Mouse (Mus musculus) small intestine, adult 2 months (tissue): ENCODE results near the gene Masp1. TPM values are rescaled to one million over a fixed set of nuclear protein-coding genes. Genes with fewer than 3 reads are reported as not detected.

Source experiments
- H3K27ac ChIP-seq: fragments of 200-500 bp; 2 replicates; pipeline ENCODE4 v1.5.1; 2012; ENCODE audit warnings: low read depth, low read length, control low read depth, inconsistent platforms; ENCODE audit not compliant: insufficient read depth
- H3K27me3 ChIP-seq: fragments of 200-500 bp; 2 replicates; pipeline ENCODE4 v1.6.1; 2012; ENCODE audit warnings: mild to moderate bottlenecking, moderate library complexity, low read length, inconsistent platforms; ENCODE audit not compliant: control insufficient read depth, insufficient read depth
- H3K36me3 ChIP-seq: fragments of 200-500 bp; 2 replicates; pipeline ENCODE4 v1.6.1; 2012; ENCODE audit warnings: mild to moderate bottlenecking, low read length, control low read depth, inconsistent platforms; ENCODE audit not compliant: control insufficient read depth, insufficient read depth
- H3K4me1 ChIP-seq: fragments of 200-500 bp; 2 replicates; pipeline ENCODE4 v1.6.1; 2012; ENCODE audit warnings: low read length, inconsistent platforms, mixed read lengths; ENCODE audit not compliant: control insufficient read depth, insufficient read depth, insufficient read length
- H3K4me3 ChIP-seq: fragments of 200-500 bp; 2 replicates; pipeline ENCODE4 v1.5.1; 2012; ENCODE audit warnings: low read depth, mild to moderate bottlenecking, control low read depth, inconsistent platforms, low read length, moderate library complexity
- CTCF ChIP-seq: fragments of 200-500 bp; IDR thresholded peaks from 2 replicates; pipeline ENCODE4 v1.5.1; 2012; ENCODE audit warnings: low read depth, mild to moderate bottlenecking, control low read depth, inconsistent platforms, low read length, moderate library complexity, mixed read lengths; ENCODE audit not compliant: insufficient replicate concordance, insufficient read length; ENCODE audit errors: extremely low read depth
- POLR2A ChIP-seq: fragments of 200-500 bp; IDR thresholded peaks from 2 replicates; pipeline ENCODE4 v1.6.1; 2012; ENCODE audit warnings: low read depth, mild to moderate bottlenecking, control low read depth, inconsistent platforms, low read length, moderate library complexity
- WGBS: fragments of 180-500 bp; shearing (Covaris S2); methylation state at CpG from one replicate; pipeline ENCODE4 v1.1.7; 2018; 5-methylcytosine and 5-hydroxymethylcytosine counted together
- polyA plus RNA-seq: library from polyadenylated mRNA; depleted of rRNA; stranded (reverse); fragments of >200 nt; gene quantifications from 2 replicates; pipeline ENCODE4 v1.2.3, GENCODE M21; 2012

Masp1 gene
- polyA plus RNA-seq, 1 experiment, result 0.53 TPM

DNA sequence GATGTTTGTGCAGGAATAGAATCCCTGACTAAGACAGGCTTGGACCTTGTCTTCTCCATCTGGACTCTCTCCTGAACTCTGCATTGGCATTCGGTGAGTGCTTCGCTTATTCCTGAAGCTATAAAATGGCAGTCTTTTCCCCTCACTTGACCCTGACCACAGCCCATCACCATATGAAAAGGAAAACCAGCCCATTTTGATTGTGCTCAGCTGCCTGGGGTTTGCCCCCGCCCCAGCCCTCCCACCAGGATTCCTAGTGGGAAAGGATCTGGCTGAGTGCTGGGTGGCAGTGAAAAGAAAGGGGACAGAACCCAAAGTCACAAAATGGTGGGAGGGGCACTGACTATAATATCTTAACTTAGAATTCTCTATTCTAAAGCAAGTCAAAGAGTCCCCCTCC, 38.4 kb downstream of the Masp1 start:
- no peak overlapping the region for H3K27ac ChIP-seq
- no peak for TF ChIP-seq CTCF
- TF ChIP-seq POLR2A, result no peak
- no peaks in the 10 kb centered on the region for H3K27me3 ChIP-seq
- no peaks in the 10 kb centered on the region for H3K36me3 ChIP-seq
- H3K4me3 ChIP-seq, result no peak overlapping the region
- no peaks in the 10 kb centered on the region for H3K4me1 ChIP-seq
- 83% methylated on average over 3 of the region's 3 CpGs for WGBS

DNA sequence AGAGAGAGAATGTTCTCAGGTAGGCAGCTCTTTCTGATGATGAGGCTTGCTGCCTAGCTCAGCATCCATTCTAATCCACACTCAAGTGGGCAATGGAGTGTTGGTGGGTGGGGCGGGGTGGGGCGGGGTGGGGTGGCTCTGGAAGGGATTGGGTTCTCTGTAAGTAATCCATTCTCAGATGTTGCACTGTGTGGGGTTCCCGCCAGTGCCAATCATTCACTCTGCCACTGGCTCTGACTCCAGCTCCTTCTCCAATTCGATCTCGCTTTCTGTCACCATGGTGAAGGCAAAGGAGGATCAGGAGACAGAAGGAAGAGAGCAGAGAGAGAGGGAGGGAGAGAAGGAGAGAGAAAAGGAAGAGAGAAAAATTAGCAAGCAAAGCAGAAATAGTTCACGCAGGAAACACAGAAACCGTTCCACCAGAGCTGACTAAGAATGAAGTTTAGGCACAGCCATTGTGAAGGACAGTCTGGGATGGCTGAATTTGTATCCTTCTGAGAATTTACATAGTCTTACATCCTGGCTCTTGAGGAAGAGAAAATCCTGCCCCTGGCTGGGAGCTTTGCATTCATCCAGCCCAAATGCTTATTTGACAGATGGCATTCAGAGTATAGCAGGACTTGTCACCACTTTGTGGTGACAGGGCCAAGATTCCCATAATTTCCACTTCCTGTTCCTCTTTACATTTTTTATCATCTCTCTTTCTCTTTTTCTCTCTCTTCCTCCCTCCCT, 40.6 kb downstream of the Masp1 start:
- Histone ChIP-seq H3K4me1 (no peaks in the 10 kb centered on the region), H3K36me3 (no peaks in the 10 kb centered on the region), H3K27ac (no peak overlapping the region), H3K4me3 (no peak overlapping the region), H3K27me3 (no peaks in the 10 kb centered on the region)
- TF ChIP-seq CTCF (no peak), POLR2A (no peak)
- 77% methylated on average over 7 of the region's 7 CpGs for WGBS

DNA sequence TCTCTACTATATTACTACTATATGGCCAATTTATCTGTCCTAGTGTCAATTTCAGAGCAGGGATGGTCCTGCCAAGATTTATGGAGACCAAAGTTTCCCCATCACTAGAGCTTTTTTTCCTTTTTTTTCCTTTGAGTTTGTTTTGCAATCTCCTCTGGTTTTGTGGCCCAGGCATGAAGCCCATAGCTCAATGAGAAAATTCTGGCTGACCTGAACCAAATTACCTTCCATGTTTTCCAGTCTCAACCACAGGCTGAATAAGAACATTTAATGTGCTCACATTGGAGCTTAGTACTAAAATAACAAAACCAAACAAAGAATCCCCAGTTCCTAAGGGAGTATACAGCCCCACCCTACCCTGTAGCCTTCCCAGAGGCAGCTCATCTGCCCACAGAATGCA, 44.0 kb downstream of the Masp1 start:
- H3K4me3 ChIP-seq, result no peak overlapping the region
- no peak overlapping the region for H3K27ac ChIP-seq
- TF ChIP-seq POLR2A (no peak), CTCF (no peak)
- no peaks in the 10 kb centered on the region for H3K4me1 ChIP-seq
- H3K27me3 ChIP-seq, result no peaks in the 10 kb centered on the region
- H3K36me3 ChIP-seq, result no peaks in the 10 kb centered on the region

DNA sequence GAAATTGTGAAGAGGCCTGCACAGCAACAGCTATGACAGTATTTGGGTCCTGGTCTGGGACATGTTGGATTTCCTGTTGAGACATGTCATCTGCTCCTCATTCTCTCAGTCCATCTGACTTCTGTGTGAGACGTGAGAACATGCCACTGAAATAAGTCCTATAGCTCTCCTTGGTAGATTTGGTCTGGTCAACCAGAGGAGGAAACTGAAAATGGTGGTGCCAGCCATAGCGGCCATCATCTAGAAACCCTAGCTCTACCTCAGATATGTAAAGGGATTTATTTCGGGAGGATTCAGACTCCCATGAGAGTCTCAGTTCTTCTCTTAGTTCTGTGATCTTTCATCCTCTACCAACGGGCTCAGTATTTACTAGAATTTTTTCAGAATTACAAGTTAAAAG, 45.0 kb downstream of the Masp1 start:
- WGBS, result 91% methylated on average over 4 of the region's 4 CpGs
- Histone ChIP-seq H3K36me3 (no peaks in the 10 kb centered on the region), H3K27ac (no peak overlapping the region), H3K27me3 (no peaks in the 10 kb centered on the region), H3K4me3 (no peak overlapping the region), H3K4me1 (no peaks in the 10 kb centered on the region)
- TF ChIP-seq CTCF (no peak), POLR2A (no peak)

DNA sequence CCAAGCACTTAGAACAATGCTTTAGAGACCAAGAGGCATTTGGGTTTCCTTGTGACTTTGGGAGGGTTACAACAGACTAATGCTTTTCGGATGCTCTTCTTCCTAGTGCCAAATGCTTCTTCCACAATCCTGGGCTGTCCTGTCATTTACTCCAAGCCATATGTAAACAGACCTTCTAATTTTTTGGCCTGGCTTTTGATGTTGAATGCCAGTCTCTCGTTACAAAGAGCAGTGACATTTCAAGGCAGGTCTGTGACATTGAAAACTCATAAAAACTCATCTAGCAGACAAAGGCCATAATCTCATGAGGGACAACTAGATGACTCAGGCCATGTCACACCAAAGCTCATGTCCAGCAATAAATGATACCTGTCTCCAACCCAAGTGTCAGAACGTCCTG, 48.6 kb downstream of the Masp1 start:
- H3K27me3 ChIP-seq, result no peaks in the 10 kb centered on the region
- no peak overlapping the region for H3K27ac ChIP-seq
- no peak overlapping the region for H3K4me3 ChIP-seq
- TF ChIP-seq CTCF (no peak), POLR2A (no peak)
- H3K36me3 ChIP-seq, result no peaks in the 10 kb centered on the region
- 50% methylated on average over 3 of the region's 3 CpGs for WGBS
- H3K4me1 ChIP-seq, result no peaks in the 10 kb centered on the region

DNA sequence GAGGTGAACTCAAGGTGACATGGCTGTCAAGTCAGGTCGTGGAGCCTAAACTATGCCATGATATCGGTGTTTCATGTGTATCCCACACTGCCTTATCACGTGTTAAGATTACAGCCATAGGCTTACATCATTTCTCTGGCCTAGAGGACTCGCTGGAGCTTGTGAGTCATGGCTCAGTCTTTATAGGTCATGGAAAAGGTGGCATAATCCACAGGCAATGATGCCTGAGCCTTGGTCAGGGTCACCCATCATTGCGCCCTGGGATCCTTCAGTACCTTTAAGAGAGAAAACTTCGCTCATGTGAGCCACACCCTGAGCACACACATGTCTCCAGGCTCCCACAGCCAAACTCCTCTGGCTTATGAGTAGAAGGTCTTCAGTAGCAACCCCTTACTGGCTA, 49.1 kb downstream of the Masp1 start:
- no peak overlapping the region for H3K27ac ChIP-seq
- no peaks in the 10 kb centered on the region for H3K36me3 ChIP-seq
- H3K4me3 ChIP-seq, result no peak overlapping the region
- no peaks in the 10 kb centered on the region for H3K27me3 ChIP-seq
- TF ChIP-seq POLR2A, result no peak
- no peak for TF ChIP-seq CTCF
- 77% methylated on average over 6 of the region's 6 CpGs for WGBS
- H3K4me1 ChIP-seq, result no peaks in the 10 kb centered on the region

DNA sequence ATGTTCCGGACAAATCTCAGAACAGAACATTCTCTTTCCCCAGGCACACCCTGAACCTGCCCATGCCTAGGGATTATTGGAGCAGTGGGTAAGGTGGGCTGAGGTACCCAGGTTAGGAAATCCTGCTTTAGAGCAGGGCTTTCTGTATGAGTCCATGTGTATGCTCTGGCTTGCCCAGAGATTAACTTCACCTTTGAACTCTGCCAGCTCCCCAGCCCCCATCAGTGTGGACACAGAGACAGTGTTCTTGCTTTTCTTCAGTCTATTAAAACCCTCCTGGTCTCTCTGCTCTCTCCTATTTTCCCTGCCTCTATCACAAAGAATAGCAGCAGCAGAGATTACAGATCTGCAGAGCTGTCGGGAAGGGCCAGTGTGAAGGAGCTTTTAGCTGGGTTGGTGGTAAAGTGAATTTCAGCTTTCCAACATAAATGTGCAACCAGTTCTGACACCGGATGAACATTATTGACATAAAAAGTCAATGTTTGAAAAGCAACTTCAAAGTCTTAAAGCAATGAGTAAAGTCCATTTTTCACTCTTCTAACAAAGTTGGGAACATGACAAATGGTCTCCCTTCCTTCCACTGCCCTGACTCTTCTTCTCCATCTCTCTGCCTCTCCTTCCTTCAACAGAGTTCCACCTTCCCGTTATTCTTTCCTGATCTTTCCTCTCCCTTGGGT, 56.8 kb downstream of the Masp1 start:
- Histone ChIP-seq H3K27me3 (no peaks in the 10 kb centered on the region), H3K27ac (no peak overlapping the region), H3K4me3 (no peak overlapping the region), H3K36me3 (no peaks in the 10 kb centered on the region), H3K4me1 (no peaks in the 10 kb centered on the region)
- TF ChIP-seq CTCF (no peak), POLR2A (no peak)
- 51% methylated on average over 4 of the region's 4 CpGs for WGBS
